Mouse (Mus musculus) ES-Bruce4 (cell line): Measurements from ENCODE around the gene Uba52. TPM values are rescaled to one million over a fixed set of nuclear protein-coding genes. Genes with fewer than 3 reads are reported as not detected.

Experiments used
- H3K27ac ChIP-seq: 2 replicates; pipeline ENCODE4 v1.5.1; 2012; ENCODE audit warnings: low read length, inconsistent platforms; ENCODE audit not compliant: insufficient read depth
- H3K27me3 ChIP-seq: 2 replicates; pipeline ENCODE4 v1.6.1; 2012; ENCODE audit warnings: mild to moderate bottlenecking, low read length, inconsistent platforms; ENCODE audit not compliant: control insufficient read depth, poor library complexity, insufficient read depth, severe bottlenecking
- H3K36me3 ChIP-seq: 2 replicates; pipeline ENCODE4 v1.6.1; 2012; ENCODE audit warnings: inconsistent platforms, mild to moderate bottlenecking, low read length, moderate library complexity; ENCODE audit not compliant: control insufficient read depth, poor library complexity, insufficient read depth, severe bottlenecking
- H3K4me1 ChIP-seq: one replicate; pipeline ENCODE4 v1.8.1; 2011; ENCODE audit warnings: low read length; ENCODE audit not compliant: control insufficient read depth, insufficient read depth
- H3K4me3 ChIP-seq: 2 replicates; pipeline ENCODE4 v1.5.1; 2011; ENCODE audit warnings: low read depth, mild to moderate bottlenecking, low read length
- H3K9ac ChIP-seq: 2 replicates; pipeline ENCODE4 v1.6.1; 2012; ENCODE audit warnings: low read depth, mild to moderate bottlenecking, inconsistent platforms; ENCODE audit not compliant: poor library complexity, severe bottlenecking
- H3K9me3 ChIP-seq: replicated peaks from 2 replicates; pipeline ENCODE4 v1.6.1; 2012; ENCODE audit warnings: mild to moderate bottlenecking, low read length, inconsistent platforms; ENCODE audit not compliant: control insufficient read depth, poor library complexity, insufficient read depth, severe bottlenecking
- CTCF ChIP-seq: IDR thresholded peaks from one replicate; pipeline ENCODE4 v1.8.1; 2011; ENCODE audit warnings: low read depth, low read length
- EP300 ChIP-seq: IDR thresholded peaks from 2 replicates; pipeline ENCODE4 v1.6.1; 2011; ENCODE audit warnings: low read depth, low read length; ENCODE audit not compliant: insufficient read depth
- POLR2A ChIP-seq: IDR thresholded peaks from one replicate; pipeline ENCODE4 v1.8.1; 2011; ENCODE audit warnings: low read length; ENCODE audit not compliant: insufficient read depth
- polyA plus RNA-seq: library from polyadenylated mRNA; stranded (reverse); fragments of >200 nt; gene quantifications from 2 replicates; pipeline ENCODE4 v1.2.4, GENCODE M21; 2011; ENCODE audit warnings: low read depth; ENCODE audit not compliant: missing spikeins, insufficient read depth, insufficient read length

Gene Uba52
- polyA plus RNA-seq, 1 experiment: 1,157 TPM

DNA sequence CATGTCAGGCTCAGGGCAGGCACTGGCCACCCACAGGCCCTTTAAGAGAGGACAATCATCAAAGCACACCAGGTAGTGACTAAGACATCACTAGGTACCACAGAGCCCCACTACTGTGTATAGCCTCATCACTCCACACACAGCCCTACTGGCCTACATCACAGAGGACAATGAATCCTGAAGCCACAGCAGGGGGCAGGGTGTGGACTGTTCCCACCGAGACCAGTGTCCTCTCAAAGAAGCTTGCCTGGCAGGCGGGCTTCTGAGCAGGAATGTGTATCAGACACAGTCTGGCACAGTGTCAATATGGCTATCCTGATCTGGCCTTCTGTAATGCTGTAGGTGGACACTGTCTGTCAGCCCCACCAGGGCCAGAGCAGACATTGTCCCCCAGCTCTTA, 40.7 kb downstream of the Uba52 start:
- Histone ChIP-seq H3K27ac (no peak overlapping the region), H3K4me1 (no peaks in the 10 kb centered on the region), H3K36me3 (no peaks in the 10 kb centered on the region), H3K9ac (no peak overlapping the region), H3K27me3 (no peaks in the 10 kb centered on the region), H3K9me3 (no peaks in the 10 kb centered on the region), H3K4me3 (no peak overlapping the region)
- TF ChIP-seq EP300 (no peak), POLR2A (no peak), CTCF (no peak)

DNA sequence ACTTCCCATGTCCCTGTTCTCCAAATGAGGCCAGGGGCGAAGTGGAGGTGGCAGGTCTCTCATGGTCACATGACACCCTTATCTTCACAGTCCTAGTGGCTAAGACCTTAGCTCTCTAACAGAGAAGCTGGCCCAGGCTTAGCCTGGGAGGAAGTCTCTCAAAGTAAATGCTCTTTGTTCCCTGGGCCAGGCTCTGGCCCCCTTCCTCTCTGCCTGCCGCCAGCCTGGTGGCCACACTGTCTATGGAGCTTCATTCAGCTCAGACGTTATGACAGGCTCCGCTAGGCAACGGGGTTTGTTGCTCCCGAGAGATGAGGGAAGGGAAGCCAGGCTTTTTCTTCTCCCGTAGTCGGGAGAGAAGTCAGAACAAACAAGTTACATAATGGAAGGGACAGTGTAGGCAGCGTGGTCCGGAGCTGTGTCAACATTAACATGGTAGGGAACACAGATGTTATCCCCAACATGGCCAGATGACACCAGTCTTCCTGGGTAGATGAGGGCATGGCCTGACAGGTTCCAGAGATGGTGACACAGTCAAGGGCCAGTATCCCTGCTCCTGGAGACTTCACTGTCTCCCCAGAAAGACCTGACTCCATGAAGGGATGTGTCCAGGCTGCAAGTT, 41.2 kb downstream of the Uba52 start:
- no peak overlapping the region for H3K9ac ChIP-seq
- H3K9me3 ChIP-seq: no peaks in the 10 kb centered on the region
- no peak for TF ChIP-seq EP300
- no peak for TF ChIP-seq CTCF
- no peak for TF ChIP-seq POLR2A
- H3K4me1 ChIP-seq: no peaks in the 10 kb centered on the region
- no peaks in the 10 kb centered on the region for H3K36me3 ChIP-seq
- H3K27me3 ChIP-seq: no peaks in the 10 kb centered on the region
- no peak overlapping the region for H3K4me3 ChIP-seq
- H3K27ac ChIP-seq: no peak overlapping the region

DNA sequence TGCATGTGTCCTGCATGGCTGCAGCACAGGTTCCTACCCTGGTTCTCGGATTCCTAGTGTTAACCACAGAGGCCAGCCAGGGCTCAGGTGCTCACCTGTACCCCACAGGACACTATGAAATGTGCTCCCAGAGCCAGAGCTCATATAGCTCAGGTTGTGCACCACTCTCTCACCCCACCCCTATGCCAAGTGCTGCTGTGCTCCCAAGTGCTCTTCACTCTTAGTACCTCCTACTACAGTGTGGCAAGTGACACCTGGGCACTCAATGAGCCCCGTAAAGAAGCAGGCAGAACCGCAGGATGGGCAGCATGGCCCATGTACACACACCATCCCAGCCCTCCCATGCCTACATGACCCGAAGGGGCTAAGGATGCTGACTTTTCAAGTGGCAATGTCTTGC, 41.9 kb downstream of the Uba52 start:
- no peak overlapping the region for H3K27ac ChIP-seq
- TF ChIP-seq CTCF: no peak
- TF ChIP-seq POLR2A: no peak
- no peak for TF ChIP-seq EP300
- no peaks in the 10 kb centered on the region for H3K36me3 ChIP-seq
- H3K4me1 ChIP-seq: no peaks in the 10 kb centered on the region
- H3K9ac ChIP-seq: no peak overlapping the region
- H3K9me3 ChIP-seq: no peaks in the 10 kb centered on the region
- H3K27me3 ChIP-seq: no peaks in the 10 kb centered on the region
- H3K4me3 ChIP-seq: no peak overlapping the region

DNA sequence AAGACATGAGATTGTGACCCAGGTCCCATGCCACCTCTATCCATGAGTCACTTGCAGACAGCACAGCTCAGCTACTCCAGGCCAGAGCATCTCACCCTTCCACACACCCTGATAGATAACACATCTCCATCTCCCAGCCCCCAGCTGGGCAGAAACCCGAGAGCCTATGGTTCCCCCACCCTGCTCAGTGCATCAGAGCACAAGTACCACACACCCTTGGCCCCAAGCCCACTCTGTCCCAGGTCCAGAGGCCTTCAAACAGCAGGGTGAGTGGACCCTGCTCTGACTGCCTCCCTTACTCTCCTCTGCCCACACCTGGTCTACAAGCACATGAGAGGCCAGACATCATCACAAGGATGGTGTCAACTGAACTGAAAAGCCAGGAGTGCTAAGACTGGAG, 42.7 kb downstream of the Uba52 start:
- H3K4me1 ChIP-seq: no peaks in the 10 kb centered on the region
- H3K27me3 ChIP-seq: no peaks in the 10 kb centered on the region

GRCm38 (mm10) chr8:70467229-70467725, 43.3 kb downstream of the Uba52 start:
- H3K36me3 ChIP-seq: no peaks in the 10 kb centered on the region
- no peak overlapping the region for H3K27ac ChIP-seq
- no peaks in the 10 kb centered on the region for H3K27me3 ChIP-seq
- H3K4me1 ChIP-seq: no peaks in the 10 kb centered on the region
- TF ChIP-seq CTCF (no peak), POLR2A (no peak), EP300 (no peak)
- H3K9me3 ChIP-seq: no peaks in the 10 kb centered on the region
- no peak overlapping the region for H3K9ac ChIP-seq
- H3K4me3 ChIP-seq: no peak overlapping the region

More for the DNA sequence above, 42.7 kb downstream of the Uba52 start:
- Histone ChIP-seq H3K4me3 (no peak overlapping the region), H3K36me3 (no peaks in the 10 kb centered on the region), H3K9ac (no peak overlapping the region), H3K9me3 (no peaks in the 10 kb centered on the region), H3K27ac (no peak overlapping the region)
- TF ChIP-seq EP300 (no peak), CTCF (no peak), POLR2A (no peak)

- H3K9me3 ChIP-seq: no peaks in the 10 kb centered on the region
- no peak overlapping the region for H3K27ac ChIP-seq
- no peaks in the 10 kb centered on the region for H3K4me1 ChIP-seq
- no peaks in the 10 kb centered on the region for H3K27me3 ChIP-seq
- no peak overlapping the region for H3K9ac ChIP-seq
- H3K4me3 ChIP-seq: no peak overlapping the region
- TF ChIP-seq CTCF: no peak
- no peak for TF ChIP-seq POLR2A
- TF ChIP-seq EP300: no peak
- H3K36me3 ChIP-seq: no peaks in the 10 kb centered on the region
These were observed 43.8 kb downstream of the Uba52 start for GRCm38 (mm10) chr8:70466771-70467170.
